Mouse (Mus musculus): Measurements from ENCODE around the gene Hoxd11. TPM values are rescaled to one million over a fixed set of nuclear protein-coding genes. Genes with fewer than 3 reads are reported as not detected.

The Hoxd11 gene
- polyA plus RNA-seq, 1 experiment from 2014 or later = not detected

- under 1% methylated on average over 42 of the region's 42 CpGs for WGBS
- Histone ChIP-seq H3K9ac (peak overlapping the region; percentile 73), H3K9me3 (replicated peaks) (no peaks in the 10 kb centered on the region), H3K4me1 (no peaks in the 10 kb centered on the region; the same call in 1 of the 2 replicates), H3K4me3 (peak overlapping the region; percentile 44), H3K4me2 (replicated peaks) (peak overlapping the region; percentile 49), H3K27ac (peak overlapping the region; percentile 97), H3K36me3 (no peaks in the 10 kb centered on the region), H3K27me3 (peaks cover 92% of the 10 kb centered on the region)
- ATAC-seq (ENCODE audit: low FRiP score) = no peak
Measured at GRCm38 (mm10) chr2:74735851-74736687, 56.7 kb downstream of the Hoxd11 start.

MicroRNA genes within 50 kb of the gene (microRNA counts, 519-probe panel; counts per million panel counts)
- 4,735 counts per million, percentile 88 among the panel's probes with 10 or more counts for microRNA mmu-miR-10b

Small RNAs within 50 kb of the gene (microRNA-seq; reads per million reads assigned to microRNA genes)
- not detected for gene Gm44463
- 15,548 reads per million, percentile 97 among the genes with 10 or more reads in this experiment for gene Mir10b

Other genes starting within 250 kb of the Hoxd11 start
- 57.8 and 61.1 TPM in 2 replicates for gene Lnpk, start 100.1 kb upstream of the Hoxd11 start, polyA plus RNA-seq (2016; fragmentation: Nextera tagmentation; extraction: Ambion mirVana)
- 2.7 and 3.2 TPM in 2 replicates for gene Evx2, start 20.0 kb upstream of the Hoxd11 start, polyA plus RNA-seq (2016; fragmentation: Nextera tagmentation; extraction: Ambion mirVana)
- not detected in 2 replicates for gene Hoxd13, start 11.2 kb upstream of the Hoxd11 start, polyA plus RNA-seq (2016; fragmentation: Nextera tagmentation; extraction: Ambion mirVana)
- gene Hoxd12, start 4.5 kb upstream of the Hoxd11 start, polyA plus RNA-seq (2016; fragmentation: Nextera tagmentation; extraction: Ambion mirVana) = not detected in 2 replicates
- gene Hoxd10, start 12.4 kb downstream of the Hoxd11 start, polyA plus RNA-seq (2016; fragmentation: Nextera tagmentation; extraction: Ambion mirVana) = not detected in 2 replicates
- 0.10 TPM in 1 of 2 replicates, not detected in the other for gene Hoxd9, start 18.2 kb downstream of the Hoxd11 start, polyA plus RNA-seq (2016; fragmentation: Nextera tagmentation; extraction: Ambion mirVana)
- 0.14 and 0.46 TPM in 2 replicates for gene Hoxd8, start 25.1 kb downstream of the Hoxd11 start, polyA plus RNA-seq (2016; fragmentation: Nextera tagmentation; extraction: Ambion mirVana)
- 69.6 and 83.5 TPM in 2 replicates for gene Hoxd3, start 32.4 kb downstream of the Hoxd11 start, polyA plus RNA-seq (2016; fragmentation: Nextera tagmentation; extraction: Ambion mirVana)
- 3.6 and 4.6 TPM in 2 replicates for gene Hoxd4, start 32.4 kb downstream of the Hoxd11 start, polyA plus RNA-seq (2016; fragmentation: Nextera tagmentation; extraction: Ambion mirVana)
- gene Gm28230, start 47.2 kb downstream of the Hoxd11 start, polyA plus RNA-seq (2016; fragmentation: Nextera tagmentation; extraction: Ambion mirVana) = 0.66 and 1.1 TPM in 2 replicates
- 2.5 and 3.3 TPM in 2 replicates for gene Hoxd1, start 83.4 kb downstream of the Hoxd11 start, polyA plus RNA-seq (2016; fragmentation: Nextera tagmentation; extraction: Ambion mirVana)
- 131 TPM in 2 replicates for gene Mtx2, start 146.2 kb downstream of the Hoxd11 start, polyA plus RNA-seq (2016; fragmentation: Nextera tagmentation; extraction: Ambion mirVana)